Mouse (Mus musculus): ENCODE data around the gene Cir1. TPM values are rescaled to one million over a fixed set of nuclear protein-coding genes. Genes with fewer than 3 reads are reported as not detected.
A peak's percentile ranks its signal among the peaks of the same experiment; 100 is the strongest.

Cir1 gene
- total RNA-seq, 2 experiments from 2014 or later: 12.4 to 13.8 TPM

DNA sequence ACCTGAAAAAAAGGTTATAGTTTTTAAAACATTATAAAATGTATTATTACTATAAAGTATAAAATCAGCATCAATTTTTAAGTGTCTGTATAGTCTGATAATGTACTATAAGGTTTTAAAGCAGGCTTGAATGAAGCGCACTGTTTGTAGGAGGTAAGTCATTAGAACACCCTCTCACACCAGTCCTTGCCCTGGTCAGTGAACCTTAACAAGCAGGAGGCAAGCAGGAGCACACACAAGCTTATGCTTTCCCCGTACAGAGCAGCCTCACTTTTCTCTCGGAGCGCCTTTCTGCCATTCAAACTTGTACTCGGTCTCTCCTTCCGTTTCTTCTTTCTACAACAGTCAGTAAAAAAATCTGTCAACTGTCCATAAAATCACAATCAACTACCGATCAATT lies 6.5 kb downstream of the Cir1 start:
- no peak for DNase-seq
- intact Hi-C loops (cut with DNase I; ENCODE audit: low total_unique reads): no loop called here

DNA sequence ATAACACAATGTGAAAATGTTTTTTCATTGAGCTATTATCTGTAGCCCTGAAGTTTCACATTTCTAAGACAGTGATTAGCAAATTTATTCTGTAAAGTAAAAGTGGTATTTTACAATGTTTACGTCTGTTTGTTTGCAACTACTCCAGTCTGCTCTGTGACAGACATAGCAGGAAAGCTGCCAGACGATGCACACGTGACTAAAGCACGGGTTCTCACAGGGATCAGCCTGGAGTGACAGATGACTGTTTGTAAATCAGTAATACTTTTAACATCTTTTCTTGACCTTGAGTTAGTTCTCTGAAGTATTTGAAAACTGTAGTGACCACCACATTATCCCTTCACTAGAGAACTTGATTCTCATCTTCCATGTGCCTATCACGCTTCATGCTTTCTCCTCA lies 8.0 kb downstream of the Cir1 start:
- intact Hi-C loops (cut with DNase I; ENCODE audit: low total_unique reads): no loop called here
- no peak for DNase-seq

DNA sequence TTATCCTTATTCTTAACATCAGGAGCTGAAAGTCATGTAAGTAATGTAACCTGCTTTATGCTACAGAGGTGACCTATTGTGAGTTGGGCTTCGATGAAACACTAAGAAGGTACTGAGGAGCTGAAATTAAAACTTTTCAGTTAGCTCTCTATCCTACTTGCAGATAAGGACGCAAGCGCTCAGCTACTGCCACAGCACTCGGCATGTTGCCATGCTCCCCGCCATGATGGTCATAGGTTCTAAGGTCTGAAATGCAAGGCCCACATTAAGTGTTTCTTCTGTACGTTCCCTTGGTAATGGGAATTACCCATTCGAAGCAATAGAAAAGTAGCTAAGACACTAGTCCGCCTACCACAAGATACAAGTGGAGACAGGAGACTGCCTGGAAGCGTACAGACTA lies 9.8 kb downstream of the Cir1 start:
- intact Hi-C loops (cut with DNase I; ENCODE audit: low total_unique reads): no loop called here

DNA sequence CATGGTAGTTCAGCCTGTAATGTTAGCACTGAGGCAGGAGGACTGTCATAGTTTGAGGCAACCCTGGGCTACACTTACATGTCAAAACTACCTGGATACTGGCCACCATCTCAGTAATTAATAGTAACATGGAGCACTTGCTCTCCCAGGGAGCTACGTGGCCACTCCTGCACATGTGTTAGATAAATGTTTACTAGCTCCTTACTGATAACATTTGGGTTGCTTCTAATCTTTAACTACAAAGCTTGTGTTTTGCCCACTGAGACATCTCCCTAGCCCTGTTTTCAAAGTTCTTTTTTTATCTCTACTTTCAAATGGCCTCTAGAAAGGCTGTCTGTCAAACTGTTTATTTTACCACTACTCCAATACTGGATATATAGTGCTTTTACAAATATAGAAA lies 10.5 kb downstream of the Cir1 start:
- no peak for DNase-seq
- intact Hi-C loops (cut with DNase I; ENCODE audit: low total_unique reads): no loop called here

More for the DNA sequence above, 9.8 kb downstream of the Cir1 start:
- DNase-seq: no peak

DNA sequence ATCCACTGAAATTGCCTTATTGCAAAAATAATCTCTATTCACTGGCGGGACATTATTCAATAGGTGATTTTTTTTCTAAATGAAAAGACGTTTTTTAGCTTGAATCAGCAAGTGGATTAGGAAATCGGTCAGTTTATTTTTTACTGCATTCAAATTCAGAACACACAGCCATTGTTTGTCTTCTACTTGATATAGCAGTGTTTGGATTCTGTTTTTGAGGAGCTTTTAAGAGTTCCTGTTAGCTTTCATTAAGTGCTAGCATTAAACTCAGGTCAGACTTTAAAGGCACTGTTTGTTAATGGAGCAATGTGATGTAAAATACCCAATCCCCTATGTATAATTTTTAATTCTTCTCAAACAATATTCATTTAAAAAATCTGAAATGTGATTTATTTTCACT lies 13.7 kb downstream of the Cir1 start:
- intact Hi-C loops (cut with DNase I; ENCODE audit: low total_unique reads): no loop called here
- DNase-seq: no peak

DNA sequence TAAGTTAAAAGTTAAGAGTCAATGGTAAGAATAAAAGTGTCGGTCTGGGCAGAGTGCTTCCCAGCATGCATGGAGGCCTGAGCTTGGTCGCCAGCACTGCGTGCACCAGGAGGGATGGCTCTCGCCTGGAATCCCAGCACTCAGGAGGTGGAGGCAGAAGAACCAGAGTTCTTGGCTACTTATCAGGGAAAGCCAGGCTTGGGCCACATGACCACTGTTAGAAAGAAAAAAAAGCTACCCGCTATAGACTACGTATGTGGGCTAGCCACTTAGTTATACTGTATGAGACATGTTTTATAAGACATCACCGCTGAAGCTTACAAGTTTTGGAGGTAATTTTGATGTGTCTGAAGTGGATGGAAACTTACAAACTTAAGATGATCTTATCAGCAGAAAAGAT lies 14.3 kb downstream of the Cir1 start:
- DNase-seq: no peak
- intact Hi-C loops (cut with DNase I; ENCODE audit: low total_unique reads): no loop called here

DNA sequence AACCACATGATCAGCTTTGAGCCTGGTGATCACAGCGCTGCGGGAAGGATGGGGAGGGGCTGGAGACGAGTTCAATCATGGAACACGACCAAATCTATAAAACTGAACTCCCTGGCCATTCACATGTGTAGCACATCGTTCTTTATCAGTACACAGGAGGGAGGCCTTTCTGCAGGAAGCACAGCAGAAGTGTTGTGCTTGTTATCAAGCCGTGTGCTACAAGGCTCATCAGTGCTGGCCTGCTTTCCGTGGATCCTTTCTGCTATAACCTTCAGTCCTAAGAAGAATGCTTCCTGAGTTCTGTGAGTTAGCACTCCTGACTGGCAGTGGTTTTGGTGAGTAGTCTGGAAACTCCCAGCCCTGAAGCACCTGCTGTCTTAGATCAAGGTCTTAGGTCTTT lies 17.5 kb downstream of the Cir1 start:
- intact Hi-C loops (cut with DNase I; ENCODE audit: low total_unique reads): no loop called here
- no peak for DNase-seq

DNA sequence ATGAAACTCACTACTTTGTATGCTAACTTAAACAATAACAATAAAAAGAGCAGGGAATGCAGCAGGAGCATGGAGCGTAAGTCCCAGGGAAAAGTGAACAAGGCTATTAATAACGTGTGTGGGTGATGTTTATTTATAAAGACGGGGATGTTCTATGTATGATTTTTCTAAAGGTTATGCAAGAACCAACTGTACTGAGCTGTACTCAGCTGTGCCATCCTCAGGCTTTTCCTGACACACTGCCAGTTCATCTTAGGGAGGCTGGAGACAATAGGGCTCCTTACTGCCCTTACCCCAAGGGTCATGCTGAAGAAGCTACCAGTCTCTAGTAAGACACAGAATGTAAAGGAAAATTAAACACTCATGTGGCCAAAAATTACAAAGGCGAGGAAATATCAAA lies 21.4 kb downstream of the Cir1 start:
- DNase-seq: no peak
- intact Hi-C loops (cut with DNase I; ENCODE audit: low total_unique reads): no loop called here

DNA sequence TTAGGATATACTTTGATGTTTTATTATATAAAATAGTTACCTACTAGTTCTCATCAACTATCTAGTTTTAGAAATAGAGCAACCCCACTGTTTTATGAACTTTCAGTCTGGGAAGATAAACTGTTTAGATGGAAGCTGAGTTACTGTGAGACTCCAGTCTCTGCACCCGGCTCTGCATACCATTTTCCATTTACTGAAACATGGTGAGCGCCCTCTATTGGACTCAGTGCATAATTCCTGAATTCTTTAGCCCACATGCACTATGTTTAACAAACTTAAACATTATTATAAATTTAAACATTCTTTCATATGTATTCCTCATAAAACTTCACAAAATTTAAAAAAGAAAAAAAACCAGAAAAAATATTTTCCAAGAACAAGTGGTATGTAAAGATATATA lies 26.9 kb downstream of the Cir1 start:
- intact Hi-C loops (cut with DNase I; ENCODE audit: low total_unique reads): no loop called here
- DNase-seq: no peak

DNA sequence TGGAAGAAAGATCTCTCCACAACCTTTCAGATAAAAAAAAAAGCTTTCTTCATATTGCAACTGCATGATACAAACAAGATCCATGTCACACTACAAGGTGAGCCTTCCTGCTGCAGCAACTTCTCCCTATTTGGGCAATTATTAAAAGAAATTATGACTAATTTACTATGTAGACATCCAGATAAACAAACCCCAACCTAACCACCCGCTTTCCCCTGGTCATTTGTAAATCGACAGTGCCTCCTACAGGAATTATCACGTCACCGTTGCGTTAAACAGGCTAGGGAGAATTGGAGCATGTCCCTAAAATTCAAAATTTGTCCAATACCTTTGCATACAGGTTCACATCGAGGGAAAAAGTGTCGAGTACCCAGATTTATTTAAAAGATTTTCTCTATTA lies 30.8 kb downstream of the Cir1 start:
- intact Hi-C loops (cut with DNase I; ENCODE audit: low total_unique reads): no loop called here
- DNase-seq: no peak

DNA sequence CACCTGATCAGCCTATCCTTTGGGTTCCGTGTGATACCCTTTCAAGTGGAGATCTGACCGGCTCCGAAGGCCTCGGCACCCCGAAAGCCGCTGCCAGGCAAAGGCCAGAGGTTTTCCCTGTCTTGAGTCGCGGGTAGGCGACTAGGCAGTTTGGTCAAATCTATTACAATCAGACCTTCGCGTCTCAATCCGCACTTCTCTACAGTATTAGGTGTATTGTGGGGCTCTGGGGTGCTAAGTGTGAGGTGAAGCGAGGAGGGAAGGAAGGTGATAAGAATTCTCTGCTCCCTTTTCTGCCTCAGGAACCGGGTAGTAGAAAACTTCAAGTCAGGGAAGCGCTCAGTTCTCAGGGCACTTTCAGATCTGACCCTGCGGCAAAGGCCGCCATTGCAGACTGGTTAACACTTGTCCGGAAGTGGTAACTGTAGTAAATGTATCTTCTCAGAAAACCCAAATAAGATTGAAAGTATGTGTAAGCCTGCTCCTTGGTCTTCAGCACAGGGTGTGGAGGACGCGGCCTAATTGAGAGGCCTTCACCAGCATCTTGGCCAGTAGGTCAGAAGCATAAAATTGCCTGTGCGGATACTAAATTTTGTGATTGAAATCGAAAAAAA lies 31.3 kb downstream of the Cir1 start:
- DNase-seq: no peak
- intact Hi-C loops (cut with DNase I; ENCODE audit: low total_unique reads): no loop called here

DNA sequence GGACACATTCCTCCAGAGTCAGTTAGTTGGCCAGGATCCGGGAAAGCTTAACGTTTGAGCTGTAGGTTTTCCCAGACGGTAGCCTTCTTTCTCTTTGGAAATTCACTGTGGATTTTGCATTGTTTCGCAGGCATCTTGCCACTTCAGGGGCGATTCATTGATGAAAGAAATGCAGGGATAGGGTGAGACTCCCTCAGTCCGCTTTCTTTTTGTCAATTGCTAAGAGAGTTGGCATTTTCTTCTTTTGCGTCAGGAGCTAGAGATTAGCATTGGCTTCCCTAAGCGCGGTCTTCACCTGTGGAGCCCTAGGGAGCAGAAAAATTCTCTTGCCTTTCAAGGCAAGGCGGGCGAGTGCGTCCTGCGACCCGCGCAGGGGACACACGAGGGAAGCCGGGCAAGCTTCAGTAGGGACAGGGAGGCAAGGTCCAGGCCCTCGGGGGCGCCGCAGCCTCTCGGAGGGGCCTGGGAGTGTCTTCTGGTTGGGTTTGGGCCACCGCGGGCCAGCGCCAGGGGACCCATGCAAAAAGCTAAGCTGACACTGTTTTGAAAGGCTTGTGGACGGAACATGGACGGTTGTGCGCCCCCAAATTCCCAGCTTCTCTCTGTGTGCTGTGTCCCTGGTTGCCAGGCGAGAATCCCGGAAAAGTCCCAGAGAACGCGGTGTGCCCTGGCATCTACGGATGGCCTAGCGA lies 32.0 kb downstream of the Cir1 start:
- intact Hi-C loops (cut with DNase I; ENCODE audit: low total_unique reads): no loop called here
- no peak for DNase-seq

DNA sequence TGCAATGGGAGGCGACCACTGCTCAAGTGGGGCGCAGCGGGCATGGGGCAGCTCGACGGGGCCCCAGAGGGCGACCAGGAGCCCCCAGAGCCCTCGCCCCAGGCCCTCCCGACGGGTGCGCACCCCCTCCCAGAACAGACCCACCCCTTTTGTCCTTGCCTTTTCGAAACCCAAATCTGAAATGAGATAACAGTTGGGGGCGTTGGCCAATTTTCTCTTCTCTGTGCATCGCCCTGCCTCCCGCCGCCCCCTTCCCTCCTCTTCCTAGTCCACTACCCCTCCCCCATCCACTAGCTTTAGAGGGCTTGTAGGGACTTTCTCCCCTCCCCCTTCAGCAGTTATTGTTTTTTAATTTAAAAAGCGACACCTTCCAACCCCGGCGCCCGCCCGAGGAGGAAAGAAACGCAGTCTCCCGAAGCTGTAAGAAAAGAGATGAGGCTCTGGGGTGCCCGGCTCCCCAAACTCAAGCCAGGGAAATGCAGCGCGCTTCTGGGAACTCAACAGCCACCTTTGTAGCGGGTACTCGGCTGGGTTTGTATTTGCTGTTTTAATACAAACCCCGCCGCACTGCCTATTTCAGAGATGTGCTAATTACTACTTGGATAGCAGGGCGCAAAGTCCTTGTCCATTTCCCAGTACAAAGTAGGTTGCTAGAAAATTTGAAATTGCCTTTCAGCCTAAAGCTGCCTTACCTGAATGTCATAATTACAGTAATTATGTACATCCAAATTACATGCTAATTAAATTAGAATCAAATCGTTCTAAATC lies 33.0 kb downstream of the Cir1 start:
- no peak for DNase-seq
- intact Hi-C loops (cut with DNase I; ENCODE audit: low total_unique reads): loop anchor here (2.0 to 10.0 kb wide), 3 partner anchors 113 to 1745 kb away; no protein-coding TSS in a partner anchor

DNA sequence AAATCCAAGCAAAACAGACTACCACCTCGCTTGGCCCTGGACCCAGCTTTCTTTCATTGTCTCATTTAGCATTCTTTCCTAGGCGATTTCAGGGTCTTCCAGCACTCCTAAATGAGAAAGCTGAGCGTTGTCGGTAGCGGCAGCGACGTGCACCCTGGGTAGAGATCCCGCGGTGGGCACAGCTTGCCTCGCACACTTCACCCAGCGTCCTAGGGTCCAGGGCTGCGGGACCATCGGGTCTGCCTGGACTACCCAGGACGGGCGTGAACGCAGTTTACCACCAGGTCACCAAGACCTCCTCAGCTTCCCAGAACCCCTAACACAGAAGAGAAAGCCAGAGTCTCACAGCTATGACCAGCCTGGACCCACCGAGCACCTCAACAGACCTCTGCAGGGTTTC lies 33.6 kb downstream of the Cir1 start:
- no peak for DNase-seq
- intact Hi-C loops (cut with DNase I; ENCODE audit: low total_unique reads): loop anchor here (2.0 to 10.0 kb wide), 3 partner anchors 112 to 1744 kb away; no protein-coding TSS in a partner anchor

DNA sequence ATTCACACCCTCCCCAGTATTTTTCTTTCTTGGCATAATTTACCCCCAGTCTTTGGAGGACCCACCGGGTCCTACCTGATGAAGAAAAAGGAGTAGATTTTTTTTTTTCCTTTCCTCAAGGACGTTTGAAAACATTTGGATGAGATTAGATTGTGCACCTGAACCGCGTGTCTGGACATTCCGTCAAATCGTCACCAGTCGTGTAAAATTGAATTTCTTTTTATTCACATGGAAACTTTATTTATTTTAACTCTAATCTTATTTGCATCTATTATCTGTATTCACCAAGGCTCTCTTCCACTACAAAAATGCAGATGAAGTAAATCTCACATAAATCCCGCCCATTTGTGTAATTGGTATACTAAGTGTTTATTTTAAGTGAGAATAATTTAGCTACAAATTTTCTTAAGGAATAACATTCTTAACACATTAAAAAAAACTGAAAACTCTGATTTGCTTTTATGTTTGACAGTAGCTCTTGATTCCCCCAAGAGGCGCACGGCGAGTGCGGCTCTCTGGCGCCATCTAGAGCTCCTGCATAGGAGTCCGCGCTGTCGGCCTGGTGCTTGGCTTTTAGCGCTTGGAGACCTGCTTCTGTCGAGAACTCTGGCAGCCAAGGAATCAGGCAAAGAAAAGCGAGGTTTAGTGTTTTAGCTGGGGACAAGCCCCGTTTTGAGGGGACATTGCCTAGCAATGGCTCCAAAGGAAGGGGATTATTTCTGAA lies 34.2 kb downstream of the Cir1 start:
- intact Hi-C loops (cut with DNase I; ENCODE audit: low total_unique reads): loop anchor here (2.0 to 10.0 kb wide), 3 partner anchors 111 to 1743 kb away; no protein-coding TSS in a partner anchor
- DNase-seq: peak; percentile 85

DNA sequence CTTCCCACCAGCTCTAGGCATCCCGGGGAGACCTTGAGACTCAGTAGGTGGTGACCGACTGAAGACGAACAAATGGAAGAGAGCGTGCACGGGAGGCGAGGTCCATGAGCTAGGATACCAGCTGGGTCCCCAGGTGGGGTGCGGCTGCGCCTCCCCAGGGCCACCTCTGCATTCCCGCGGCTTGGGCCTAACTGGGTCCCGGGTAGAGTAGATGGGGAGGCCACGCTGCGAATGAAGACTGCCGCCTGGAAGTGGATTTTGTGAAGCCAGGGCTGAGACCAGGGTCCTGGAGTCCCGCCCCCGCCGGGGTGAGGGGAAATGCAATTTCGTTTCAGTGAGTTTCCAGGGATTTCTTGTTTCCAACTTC lies 34.8 kb downstream of the Cir1 start:
- intact Hi-C loops (cut with DNase I; ENCODE audit: low total_unique reads): loop anchor here (2.0 to 10.0 kb wide), 3 partner anchors 111 to 1743 kb away; no protein-coding TSS in a partner anchor
- no peak for DNase-seq

DNA sequence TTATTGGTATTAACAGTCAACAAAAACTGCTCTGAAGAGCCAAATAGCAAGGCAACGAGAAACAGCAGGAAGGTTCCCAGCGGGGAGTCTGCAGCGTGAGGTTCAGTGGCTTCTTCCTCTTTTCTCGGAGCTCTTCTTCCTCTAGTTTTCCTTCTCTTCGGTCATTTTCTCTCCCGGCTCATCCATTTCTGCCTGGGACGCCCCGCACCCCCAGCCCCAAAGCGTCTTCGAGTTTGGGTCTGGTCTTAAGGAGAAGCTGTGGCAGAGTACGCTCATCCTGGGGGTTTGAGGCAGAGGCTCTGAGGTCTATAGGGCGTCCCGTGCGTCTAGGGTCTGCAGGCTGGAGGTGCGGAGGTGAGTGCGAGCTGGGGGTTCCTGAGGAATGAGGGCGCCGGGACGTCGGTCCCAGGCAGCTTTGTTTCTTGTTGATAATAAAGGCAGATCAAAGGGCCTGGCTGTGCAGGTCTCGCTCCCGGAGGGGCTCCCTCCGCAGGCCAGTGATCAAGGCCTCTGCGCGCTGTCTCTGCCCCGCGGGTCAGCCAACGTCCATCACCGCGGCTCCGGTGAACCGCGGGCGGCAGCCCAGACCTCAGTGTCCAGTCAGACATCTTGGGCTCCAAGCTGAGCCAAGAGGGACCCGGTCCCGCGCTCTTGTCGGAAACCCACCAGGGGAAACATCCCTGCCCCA lies 35.3 kb downstream of the Cir1 start:
- DNase-seq: no peak
- intact Hi-C loops (cut with DNase I; ENCODE audit: low total_unique reads): loop anchor here (10.0 kb wide), 2 partner anchors 762 to 1742 kb away; no protein-coding TSS in a partner anchor

DNA sequence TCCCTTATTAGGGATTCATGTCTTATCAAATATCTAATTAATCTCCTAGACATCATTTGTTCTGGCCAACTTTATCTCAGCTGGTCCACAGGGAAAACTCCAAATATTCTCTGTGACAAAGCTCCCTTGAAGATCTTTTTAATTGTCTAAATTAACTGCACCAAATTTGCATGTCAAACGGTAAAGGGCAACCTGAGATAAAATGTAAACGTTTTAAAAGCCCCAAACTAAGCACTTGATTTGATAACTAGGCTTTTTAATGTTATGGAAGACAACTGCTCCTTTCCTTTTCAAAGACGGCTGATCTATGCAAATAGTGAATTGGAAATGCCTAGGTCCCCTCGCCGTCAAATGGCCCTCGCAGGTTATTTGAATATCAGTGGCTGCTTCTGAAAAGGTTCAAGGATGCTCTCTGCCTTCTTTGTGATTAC lies 36.3 kb downstream of the Cir1 start:
- intact Hi-C loops (cut with DNase I; ENCODE audit: low total_unique reads): loop anchor here (10.0 kb wide), 2 partner anchors 761 to 1741 kb away; no protein-coding TSS in a partner anchor
- no peak for DNase-seq

Measured in gastrocnemius, postnatal 14 days (tissue).